Mouse (Mus musculus) megakaryocyte, adult 5-6 weeks (primary cell): ENCODE measurements at regions not wholly inside any gene's neighbourhood (a gene's known extent, or its start where the extent isn't known, plus 50 kb on each side); places are given as distances from the start of the nearest gene placed in this dataset.

Experiments
- ATAC-seq: 2 replicates; pipeline ENCODE4 v1.8.0; 2016; ENCODE audit warnings: mild to moderate bottlenecking, inconsistent platforms; ENCODE audit not compliant: poor library complexity, severe bottlenecking

DNA sequence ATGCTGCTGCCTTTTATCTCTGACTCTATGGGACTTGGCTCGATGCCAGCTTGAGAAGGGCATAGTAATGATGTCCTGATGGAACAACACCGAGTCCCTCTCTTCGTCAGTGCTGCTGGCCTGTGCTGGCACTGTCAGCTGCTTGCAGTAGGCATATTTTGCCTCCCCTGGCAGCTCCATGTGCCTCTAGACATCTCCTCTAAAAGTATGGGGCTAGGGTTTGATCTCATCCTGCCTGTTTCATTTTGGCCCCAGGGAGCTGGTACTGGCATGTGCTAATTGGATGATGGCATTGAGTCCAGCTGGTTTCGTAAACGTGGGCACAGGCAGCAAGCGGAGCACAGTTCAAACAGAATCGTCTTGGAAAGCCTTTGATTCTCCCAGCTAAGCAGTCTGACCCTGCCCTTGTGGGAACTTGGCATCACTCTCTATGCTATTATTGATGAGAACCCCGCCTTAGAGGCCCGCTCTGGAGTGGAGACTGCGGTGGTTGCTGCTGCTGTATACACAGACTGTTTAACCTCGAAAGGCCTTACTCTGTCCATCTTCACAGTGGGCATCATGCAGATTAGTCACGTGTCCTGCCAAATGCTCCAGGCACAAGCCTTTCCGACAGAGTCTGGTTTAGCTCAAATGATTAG is 153.0 kb upstream of the Ppp2r3a start:
- ATAC-seq, result no peak

- ATAC-seq, result no peak
Observed at GRCm38 (mm10) chr9:101404034-101404433, 152.4 kb upstream of the Ppp2r3a start.

GRCm38 (mm10) chr9:101402544-101403194 is 151.1 kb upstream of the Ppp2r3a start:
- ATAC-seq, result no peak

DNA sequence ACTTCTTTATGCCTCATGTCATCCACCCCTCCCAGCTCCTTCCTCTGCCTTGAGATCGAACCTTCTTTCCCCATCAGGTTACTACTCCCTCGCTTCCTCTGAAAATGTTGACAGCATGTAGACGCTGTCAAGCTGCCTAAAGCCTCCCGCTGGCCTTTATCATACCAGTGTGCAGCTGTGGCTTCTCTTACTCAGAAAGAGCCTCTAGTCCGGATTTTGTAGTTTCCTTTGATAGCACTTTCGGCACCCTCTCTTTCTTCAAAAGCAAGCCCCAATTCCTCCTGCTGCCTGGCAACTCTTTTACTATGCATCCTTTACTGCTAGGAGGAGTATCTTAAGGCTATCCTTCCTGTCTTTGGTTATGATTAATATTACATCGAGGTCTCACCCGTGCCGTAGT is 149.8 kb upstream of the Ppp2r3a start:
- ATAC-seq, result no peak

GRCm38 (mm10) chr9:101398858-101399257 is 147.3 kb upstream of the Ppp2r3a start:
- no peak for ATAC-seq

GRCm38 (mm10) chr9:101369380-101369779 is 117.8 kb upstream of the Ppp2r3a start:
- ATAC-seq, result no peak

GRCm38 (mm10) chr9:101356607-101357006 is 105.0 kb upstream of the Ppp2r3a start:
- ATAC-seq, result no peak

GRCm38 (mm10) chr9:101348771-101349170 is 97.2 kb upstream of the Ppp2r3a start:
- ATAC-seq, result no peak

- ATAC-seq, result no peak
Observed at GRCm38 (mm10) chr9:101342887-101343286, 91.3 kb upstream of the Ppp2r3a start.

GRCm38 (mm10) chr9:101340796-101341465 is 89.3 kb upstream of the Ppp2r3a start:
- ATAC-seq, result no peak

GRCm38 (mm10) chr9:101329032-101329824 is 77.6 kb upstream of the Ppp2r3a start:
- no peak for ATAC-seq

DNA sequence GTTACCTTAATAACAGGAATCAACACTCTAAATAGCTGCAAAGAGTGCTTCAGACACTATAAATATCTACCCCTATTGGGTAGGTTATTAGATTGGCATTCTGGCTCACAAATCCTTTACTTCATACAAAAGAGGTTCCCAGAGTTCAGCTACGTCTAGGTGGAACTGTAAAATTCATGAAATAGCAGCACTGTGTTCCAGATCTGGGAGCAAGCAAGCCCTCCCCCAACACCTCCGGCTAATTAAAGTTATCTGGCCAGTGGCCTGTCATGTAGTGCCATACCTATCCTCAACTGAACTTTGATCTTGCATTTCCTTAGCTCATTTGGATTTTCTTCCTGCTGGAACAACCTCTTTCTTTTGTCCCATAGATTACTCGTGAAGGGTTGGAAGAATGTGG is 75.4 kb upstream of the Ppp2r3a start:
- ATAC-seq, result no peak

GRCm38 (mm10) chr9:101314036-101314435 is 62.4 kb upstream of the Ppp2r3a start:
- ATAC-seq, result no peak

GRCm38 (mm10) chr9:101306408-101306935 is 54.9 kb upstream of the Ppp2r3a start:
- ATAC-seq, result no peak

DNA sequence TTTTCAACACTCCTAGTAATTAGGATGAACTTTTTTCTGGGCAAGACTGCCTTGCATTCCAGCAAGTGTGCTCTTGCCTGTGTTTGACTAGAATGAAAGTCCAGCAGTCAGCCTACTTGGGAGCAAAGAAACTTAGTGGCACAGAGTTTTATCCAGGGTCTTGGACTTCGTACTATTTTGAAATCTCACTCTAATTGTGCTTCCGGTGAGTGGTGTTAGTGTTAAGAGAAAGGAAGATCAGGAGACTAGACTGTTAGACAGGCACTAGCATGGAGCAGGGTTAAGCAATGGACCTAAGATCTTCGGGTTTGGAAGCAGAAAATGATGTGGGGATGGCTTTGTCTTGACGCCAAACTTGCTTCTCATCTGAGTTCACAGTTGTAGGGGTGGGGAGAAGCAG is 54.1 kb upstream of the Ppp2r3a start:
- no peak for ATAC-seq
